ENCODE assay signal across 21 mouse cellular contexts in the genomic region with DNA sequence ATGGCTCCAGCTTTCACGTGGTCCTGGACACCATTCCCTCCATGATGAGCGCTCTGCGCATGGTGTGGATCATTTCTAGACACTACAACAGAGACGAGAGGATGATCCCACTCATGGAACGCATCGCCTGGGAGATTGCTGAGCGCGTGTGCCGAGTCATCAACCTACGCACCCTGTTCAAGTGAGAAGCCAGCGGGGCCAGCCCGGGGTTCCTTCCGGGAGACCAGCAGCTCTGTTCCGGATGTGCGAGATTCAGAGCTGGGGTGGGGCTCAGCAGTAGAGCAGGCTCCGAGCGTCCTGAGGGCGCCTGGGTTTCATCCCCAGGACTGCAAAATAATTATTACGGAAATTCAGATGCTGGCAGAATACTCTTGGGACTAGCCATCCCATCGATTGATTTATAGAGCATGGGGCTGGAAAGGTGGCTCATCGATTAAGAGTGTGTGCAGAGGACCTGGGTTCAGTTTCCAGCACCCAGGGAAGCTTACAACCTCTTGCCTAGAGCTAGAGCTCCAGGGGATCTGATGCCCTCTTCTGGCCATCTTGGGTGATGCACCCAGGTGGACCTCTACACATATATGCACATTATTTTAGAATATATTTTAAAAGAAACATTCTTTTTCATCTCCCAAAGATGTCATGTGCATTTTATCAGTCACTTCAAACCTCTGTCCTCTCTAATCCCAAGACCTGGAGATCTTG. TPM values are rescaled to one million over a fixed set of nuclear protein-coding genes. Genes with fewer than 3 reads are reported as not detected.
DNase-seq lines count a peak whose midpoint lies in the region; ATAC-seq and TF ChIP-seq lines count a peak whose summit lies in the region.
"Had no signal": no experiment of that assay in that cellular context is flagged by ENCODE, and none has a peak within 500 bp of the region (broad histone marks: within the 10 kb centered on the region; RNA-seq: fewer than 3 reads in every experiment).

No protein-coding gene starts in this region.

- WGBS in intestine, postnatal 0 days = 96% methylated on average over 21 of the region's 21 CpGs
- WGBS in intestine, embryonic 16.5 days = 96% methylated on average over 21 of the region's 21 CpGs
- WGBS in lung, embryonic 14.5 days = 95% methylated on average over 21 of the region's 21 CpGs

- H3K27ac ChIP-seq in intestine, postnatal 0 days (ENCODE audit: low read depth, low read length) = no peak overlapping the region
- no peak overlapping the region for H3K27ac ChIP-seq in intestine, embryonic 16.5 days (ENCODE audit: low read length)
- no peak overlapping the region for H3K27ac ChIP-seq in lung, embryonic 14.5 days (ENCODE audit: low read depth)
- H3K27ac ChIP-seq: forebrain, embryonic 12.5 days; heart, embryonic 15.5 days; hindbrain, embryonic 10.5 days; left cerebral cortex, adult 2 months; limb, embryonic 10.5 days; midbrain, embryonic 15.5 days had no signal

- no peak overlapping the region for H3K4me2 ChIP-seq in intestine, postnatal 0 days (replicated peaks; ENCODE audit: low read depth)
- no peak overlapping the region for H3K4me2 ChIP-seq in intestine, embryonic 16.5 days (ENCODE audit: low read depth, low read length)
- no peak overlapping the region for H3K4me2 ChIP-seq in lung, embryonic 14.5 days
- H3K4me2 ChIP-seq: forebrain, embryonic 12.5 days; heart, embryonic 15.5 days; midbrain, embryonic 15.5 days had no signal

- no peak for ATAC-seq in intestine, postnatal 0 days
- no peak for ATAC-seq in intestine, embryonic 16.5 days
- ATAC-seq in lung, embryonic 14.5 days (ENCODE audit: insufficient read depth) = no peak
- no peak for ATAC-seq in granulocyte monocyte progenitor cell, adult 5-6 weeks (replicated peaks; ENCODE audit: poor library complexity, severe bottlenecking)
- ATAC-seq: inflammation-experienced regulatory T-cells, adult 6 months; midbrain, embryonic 15.5 days had no signal

- no peak overlapping the region for H3K9ac ChIP-seq in intestine, postnatal 0 days (ENCODE audit: low read depth, low read length)
- H3K9ac ChIP-seq in intestine, embryonic 16.5 days (ENCODE audit: low read depth, low read length) = no peak overlapping the region
- H3K9ac ChIP-seq in lung, embryonic 14.5 days = no peak overlapping the region
- H3K9ac ChIP-seq: forebrain, embryonic 12.5 days; heart, embryonic 15.5 days; midbrain, embryonic 15.5 days had no signal

- peaks cover 6% of the 10 kb centered on the region; the same call in 1 of the 2 replicates for H3K9me3 ChIP-seq in intestine, postnatal 0 days (ENCODE audit: control insufficient read depth)
- no peaks in the 10 kb centered on the region; the same call in 1 of the 2 replicates for H3K9me3 ChIP-seq in intestine, embryonic 16.5 days (ENCODE audit: control insufficient read depth, low read length)
- H3K9me3 ChIP-seq in lung, embryonic 14.5 days (ENCODE audit: low read depth, low read length) = no peaks in the 10 kb centered on the region
- H3K9me3 ChIP-seq: heart, embryonic 15.5 days; limb, embryonic 10.5 days; midbrain, embryonic 15.5 days had no signal

- no peak for DNase-seq in lung, embryonic 14.5 days
- DNase-seq in lung, postnatal 36 days = no peak
- DNase-seq in A20 (ENCODE audit: low read depth, low spot score) (peak; percentile 28), ZHBTc4 (ENCODE audit: low read depth, low spot score) (peak; percentile 62)
- no peak for DNase-seq in frontal cortex, postnatal 10 days (ENCODE audit: low spot score in 2 of 2)
- DNase-seq: cerebellum, postnatal 10 days; kidney, postnatal 10 days; retina, postnatal 1 day; right cerebral cortex, postnatal 4 days; thymus, adult 18-20 months had no signal

- 0 out of 2 replicates have a peak, but pooled peaks have one; percentile 26 for TF ChIP-seq CTCF in intestine, postnatal 0 days (IDR thresholded peaks at IDR 0.05; ENCODE audit: low read depth)
- peak; percentile 12; the same call in 1 of the 2 replicates for TF ChIP-seq CTCF in lung, embryonic 14.5 days (IDR thresholded peaks at IDR 0.05; ENCODE audit: low read depth)

- no peaks in the 10 kb centered on the region for H3K4me1 ChIP-seq in intestine, postnatal 0 days (replicated peaks; ENCODE audit: control insufficient read depth, insufficient read depth, low read length)
- no peaks in the 10 kb centered on the region for H3K4me1 ChIP-seq in intestine, embryonic 16.5 days (ENCODE audit: control insufficient read depth, insufficient read depth, low read length)
- H3K4me1 ChIP-seq in lung, embryonic 14.5 days (ENCODE audit: insufficient read depth) = no peaks in the 10 kb centered on the region
- H3K4me1 ChIP-seq: forebrain, embryonic 12.5 days; heart, embryonic 15.5 days; hindbrain, embryonic 10.5 days; limb, embryonic 10.5 days; midbrain, embryonic 15.5 days had no signal

- H3K27me3 ChIP-seq in intestine, postnatal 0 days (replicated peaks; ENCODE audit: control insufficient read depth, insufficient read depth, low read length) = no peaks in the 10 kb centered on the region
- H3K27me3 ChIP-seq in intestine, embryonic 16.5 days (replicated peaks; ENCODE audit: control insufficient read depth, insufficient read depth, low read length) = no peaks in the 10 kb centered on the region
- no peaks in the 10 kb centered on the region for H3K27me3 ChIP-seq in lung, embryonic 14.5 days (ENCODE audit: insufficient read depth, low read length)
- H3K27me3 ChIP-seq: forebrain, embryonic 12.5 days; heart, embryonic 15.5 days; midbrain, embryonic 15.5 days had no signal

- no peak overlapping the region for H3K4me3 ChIP-seq in intestine, postnatal 0 days (ENCODE audit: low read depth, low read length)
- H3K4me3 ChIP-seq in intestine, embryonic 16.5 days (ENCODE audit: low read length) = no peak overlapping the region
- no peak overlapping the region for H3K4me3 ChIP-seq in lung, embryonic 14.5 days (ENCODE audit: low read depth, low read length)
- H3K4me3 ChIP-seq: forebrain, embryonic 12.5 days; heart, embryonic 15.5 days; hindbrain, embryonic 10.5 days; left cerebral cortex, adult 2 months; limb, embryonic 10.5 days; midbrain, embryonic 15.5 days had no signal

- no peaks in the 10 kb centered on the region for H3K36me3 ChIP-seq in intestine, postnatal 0 days (ENCODE audit: control insufficient read depth, insufficient read depth)
- H3K36me3 ChIP-seq in intestine, embryonic 16.5 days (ENCODE audit: control insufficient read depth, insufficient read depth, low read length) = no peaks in the 10 kb centered on the region
- no peaks in the 10 kb centered on the region for H3K36me3 ChIP-seq in lung, embryonic 14.5 days (ENCODE audit: insufficient read depth)
- H3K36me3 ChIP-seq: forebrain, embryonic 12.5 days; heart, embryonic 15.5 days; hindbrain, embryonic 10.5 days; limb, embryonic 10.5 days; midbrain, embryonic 15.5 days had no signal

RNA-seq across cellular contexts. Expression of a gene that starts 17.2 kb away (rescaled TPM):
- 0.01 TPM in 2 replicates for polyA plus RNA-seq in intestine, postnatal 0 days (2015; fragmentation: Nextera tagmentation; extraction: Ambion mirVana)
- polyA plus RNA-seq in intestine, embryonic 16.5 days (2015; fragmentation: Nextera tagmentation; extraction: Ambion mirVana) = 0.02 and 0.04 TPM in 2 replicates
- polyA plus RNA-seq in lung, embryonic 14.5 days (2014; fragmentation: Nextera tagmentation; extraction: Ambion mirVana) = 0.05 and 0.07 TPM in 2 replicates
- total RNA-seq in granulocyte monocyte progenitor cell, adult 5-6 weeks (2014; fragmentation: Nextera tagmentation) = not detected in 2 replicates
- not detected in 2 replicates for total RNA-seq in granulocyte monocyte progenitor cell, adult 5-6 weeks (2017)
- total RNA-seq: megakaryocyte progenitor cell, adult 5-6 weeks had no signal

Comparison
In these comparisons a context has a peak if more than half of its experiments do, and no peak if none do; other contexts are left out.
1. DNase-seq: peak in A20 (single experiment) and ZHBTc4 (single experiment); none in lung, embryonic 14.5 days (single experiment), lung, postnatal 36 days (single experiment) and frontal cortex, postnatal 10 days (0 of 2).